Mouse (Mus musculus) embryonic facial prominence, embryonic 10.5 days (tissue): ENCODE measurements around the gene Hist3h2a. TPM values are rescaled to one million over a fixed set of nuclear protein-coding genes. Genes with fewer than 3 reads are reported as not detected.
A peak's percentile ranks its signal among the peaks of the same experiment; 100 is the strongest.

ENCODE experiments used
- DNase-seq: peaks from one replicate; pipeline ENCODE4 v3.0.0-alpha.2; 2017; ENCODE audit warnings: low spot score
- H3K27ac ChIP-seq: fragments of 300-500 bp; sonication (generic); replicated peaks from 2 replicates; pipeline ENCODE4 v1.5.1; 2016; ENCODE audit warnings: mild to moderate bottlenecking
- H3K27me3 ChIP-seq: fragments of 300-500 bp; sonication (generic); replicated peaks from 2 replicates; pipeline ENCODE4 v1.6.1; 2016; ENCODE audit warnings: low read depth, mild to moderate bottlenecking; ENCODE audit not compliant: poor library complexity, severe bottlenecking
- H3K36me3 ChIP-seq: fragments of 300-500 bp; sonication (generic); replicated peaks from 2 replicates; pipeline ENCODE4 v1.6.1; 2016; ENCODE audit warnings: mild to moderate bottlenecking, moderate library complexity
- H3K4me1 ChIP-seq: fragments of 300-500 bp; sonication (generic); 2 replicates; pipeline ENCODE4 v1.6.1; 2016
- H3K4me3 ChIP-seq: fragments of 300-500 bp; sonication (generic); 2 replicates; pipeline ENCODE4 v1.5.1; 2016; ENCODE audit warnings: mild to moderate bottlenecking, moderate library complexity
- H3K9me3 ChIP-seq: fragments of 300-500 bp; sonication (generic); 2 replicates; pipeline ENCODE4 v1.6.1; 2016; ENCODE audit warnings: mild to moderate bottlenecking
- WGBS: fragments of 180-500 bp; shearing (Covaris S2); methylation state at CpG from one replicate; pipeline ENCODE4 v1.1.7; 2016; 5-methylcytosine and 5-hydroxymethylcytosine counted together
- polyA plus RNA-seq: library from polyadenylated mRNA; unstranded; fragments of >200 nt; fragmentation: Nextera tagmentation; extraction: Ambion mirVana; gene quantifications from 2 replicates; pipeline ENCODE4 v1.2.1, GENCODE M21; 2016

Hist3h2a gene
- polyA plus RNA-seq, 1 experiment from 2014 or later, result 19.0 TPM

DNA sequence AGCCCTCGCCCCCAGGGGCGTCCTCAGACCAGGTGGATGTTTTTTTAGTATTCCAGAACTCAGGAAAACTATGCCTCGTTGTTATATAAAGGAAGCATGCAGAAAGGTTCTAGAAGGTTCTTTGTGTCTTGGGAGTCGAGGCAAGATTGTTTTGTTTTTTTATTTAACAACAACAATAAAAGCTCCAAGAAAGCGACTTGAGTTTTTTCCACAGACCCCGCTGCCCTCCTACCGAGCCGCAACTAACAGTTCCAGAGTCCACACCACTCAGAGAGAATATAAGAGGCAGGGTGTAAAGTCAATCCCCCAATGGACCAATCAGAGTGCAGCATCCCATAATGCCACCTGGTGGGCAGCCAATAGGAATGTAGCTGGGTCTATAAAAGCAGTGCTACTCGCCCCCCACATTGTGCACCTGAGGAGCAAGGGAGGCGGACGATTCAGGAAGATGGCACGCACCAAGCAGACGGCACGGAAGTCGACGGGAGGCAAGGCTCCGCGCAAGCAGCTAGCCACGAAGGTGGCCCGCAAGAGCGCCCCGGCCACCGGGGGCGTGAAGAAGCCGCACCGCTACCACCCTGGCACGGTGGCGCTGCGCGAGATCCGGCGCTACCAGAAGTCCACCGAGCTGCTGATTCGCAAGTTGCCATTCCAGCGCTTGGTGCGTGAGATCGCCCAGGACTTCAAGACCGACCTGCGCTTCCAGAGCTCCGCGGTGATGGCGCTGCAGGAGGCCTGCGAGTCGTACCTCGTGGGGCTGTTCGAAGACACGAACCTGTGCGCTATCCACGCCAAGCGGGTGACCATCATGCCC is 7.1 kb downstream of the Hist3h2a start:
- Histone ChIP-seq H3K27me3 (peaks cover 58% of the 10 kb centered on the region), H3K4me3 (peak overlapping the region; percentile 35; the same call in 1 of the 2 replicates), H3K9me3 (peaks cover 7% of the 10 kb centered on the region; the same call in 1 of the 2 replicates), H3K27ac (no peak overlapping the region), H3K36me3 (peaks cover 15% of the 10 kb centered on the region), H3K4me1 (peaks cover 43% of the 10 kb centered on the region)
- 64% methylated on average over 50 of the region's 50 CpGs for WGBS
- DNase-seq, result no peak

DNA sequence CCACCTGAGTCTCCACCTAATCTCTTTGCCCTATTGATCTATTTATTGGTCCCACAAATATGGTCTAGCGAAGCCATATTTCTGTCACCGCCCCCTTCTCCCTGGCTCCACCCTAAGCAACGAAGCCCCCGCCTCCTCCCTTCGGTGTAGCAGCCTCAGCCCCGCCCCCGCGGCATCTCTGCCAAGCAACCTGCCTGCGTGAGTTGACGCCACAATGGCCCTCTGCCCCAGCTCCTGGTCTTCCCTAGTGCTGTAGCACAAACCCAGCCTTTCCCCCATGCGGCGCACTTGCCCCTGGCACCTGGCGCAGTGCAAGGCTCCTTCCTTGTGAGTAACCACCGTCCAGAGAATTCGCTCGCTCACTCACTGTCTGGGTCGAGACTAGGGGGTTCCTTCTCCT is 9.1 kb downstream of the Hist3h2a start:
- WGBS, result 39% methylated on average over 17 of the region's 17 CpGs
- H3K27me3 ChIP-seq, result peaks cover 46% of the 10 kb centered on the region
- peak; percentile 30 for DNase-seq
- peaks cover 33% of the 10 kb centered on the region for H3K4me1 ChIP-seq
- peaks cover 14% of the 10 kb centered on the region; the same call in 1 of the 2 replicates for H3K36me3 ChIP-seq
- 0 out of 2 replicates have a peak overlapping the region, but pooled peaks have one; percentile 2 for H3K4me3 ChIP-seq
- H3K9me3 ChIP-seq, result peaks cover 7% of the 10 kb centered on the region; the same call in 1 of the 2 replicates
- H3K27ac ChIP-seq, result no peak overlapping the region; the same call in 1 of the 2 replicates

DNA sequence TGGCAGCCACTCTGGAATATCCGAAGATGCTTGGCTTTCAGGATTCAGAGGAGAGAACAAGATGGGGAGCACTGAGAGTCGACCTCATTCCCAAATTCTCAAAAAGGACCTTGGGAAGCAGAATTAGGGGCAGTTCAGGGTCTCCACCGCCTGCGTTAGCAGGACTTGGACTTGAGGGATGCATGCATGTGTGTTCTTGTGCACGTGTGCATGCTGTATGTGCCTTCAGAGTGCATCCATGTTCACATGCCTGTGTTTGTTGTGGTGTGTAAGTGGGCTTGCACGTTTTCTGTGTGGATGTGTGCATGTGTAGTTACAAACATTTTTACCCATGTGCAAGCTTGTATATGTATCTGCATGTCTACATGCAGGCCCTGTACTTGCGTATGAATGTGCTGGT is 9.7 kb downstream of the Hist3h2a start:
- H3K27me3 ChIP-seq, result peaks cover 40% of the 10 kb centered on the region
- DNase-seq, result no peak
- peaks cover 17% of the 10 kb centered on the region; the same call in 1 of the 2 replicates for H3K36me3 ChIP-seq
- H3K4me1 ChIP-seq, result peaks cover 31% of the 10 kb centered on the region
- H3K9me3 ChIP-seq, result peaks cover 7% of the 10 kb centered on the region; the same call in 1 of the 2 replicates
- H3K4me3 ChIP-seq, result no peak overlapping the region
- H3K27ac ChIP-seq, result no peak overlapping the region
- WGBS, result 86% methylated on average over 7 of the region's 7 CpGs

DNA sequence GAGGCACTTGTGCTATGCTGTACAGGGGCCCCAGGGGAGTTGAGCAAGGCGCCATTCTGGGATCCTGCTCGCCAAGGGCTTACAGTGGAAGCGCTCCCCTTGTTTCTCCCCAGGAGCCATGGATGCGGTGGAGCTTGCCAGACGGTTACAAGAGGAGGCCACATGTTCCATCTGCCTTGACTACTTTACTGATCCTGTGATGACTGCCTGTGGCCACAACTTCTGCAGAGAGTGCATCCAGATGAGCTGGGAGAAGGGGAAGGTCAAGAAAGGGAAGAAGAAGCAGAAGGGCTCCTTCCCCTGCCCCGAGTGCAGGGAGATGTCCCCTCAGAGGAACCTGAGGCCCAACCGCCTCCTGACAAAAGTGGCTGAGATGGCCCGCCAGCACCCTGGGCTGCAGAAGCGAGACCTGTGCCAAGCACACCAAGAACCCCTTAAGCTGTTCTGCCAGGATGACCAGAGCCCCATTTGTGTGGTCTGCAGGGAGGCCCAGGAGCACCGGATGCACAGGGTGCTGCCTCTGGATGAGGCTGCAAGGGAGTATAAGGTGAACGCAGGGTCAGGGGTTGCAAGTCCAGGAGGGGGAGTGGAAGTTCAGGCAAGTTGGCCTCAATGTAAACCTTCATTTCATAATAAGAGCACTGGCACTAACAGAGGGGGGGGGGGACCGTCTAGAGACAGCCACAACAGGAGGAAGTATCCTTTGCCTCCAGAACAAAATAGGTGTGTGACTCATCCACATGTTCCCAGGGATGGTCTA is 10.7 kb downstream of the Hist3h2a start:
- no peak for DNase-seq
- 49% methylated on average over 12 of the region's 12 CpGs for WGBS
- Histone ChIP-seq H3K27me3 (peaks cover 38% of the 10 kb centered on the region), H3K4me1 (peaks cover 22% of the 10 kb centered on the region), H3K9me3 (peaks cover 7% of the 10 kb centered on the region; the same call in 1 of the 2 replicates), H3K36me3 (peaks cover 27% of the 10 kb centered on the region), H3K27ac (no peak overlapping the region; the same call in 1 of the 2 replicates), H3K4me3 (no peak overlapping the region)

DNA sequence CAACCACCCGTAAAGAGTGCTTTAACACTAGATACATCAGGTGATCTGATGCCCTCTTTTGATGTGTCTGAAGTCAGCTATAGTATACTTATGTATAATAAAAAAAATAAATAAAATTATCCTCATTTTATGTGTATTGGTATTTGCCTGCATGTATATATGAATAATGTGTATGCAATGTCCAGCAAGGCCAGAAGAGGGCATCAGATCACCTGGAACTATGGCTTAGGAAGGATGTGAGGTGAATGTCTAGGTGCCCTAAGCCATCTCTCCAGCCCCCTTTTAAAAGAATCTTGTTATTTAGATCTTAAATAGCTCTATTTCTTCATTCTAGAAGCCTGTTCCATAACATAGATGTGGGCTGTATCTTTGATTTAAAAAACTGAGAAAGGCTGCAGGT is 12.9 kb downstream of the Hist3h2a start:
- 95% methylated on average over 1 of the region's 1 CpGs for WGBS
- no peak overlapping the region for H3K27ac ChIP-seq
- DNase-seq, result no peak

DNA sequence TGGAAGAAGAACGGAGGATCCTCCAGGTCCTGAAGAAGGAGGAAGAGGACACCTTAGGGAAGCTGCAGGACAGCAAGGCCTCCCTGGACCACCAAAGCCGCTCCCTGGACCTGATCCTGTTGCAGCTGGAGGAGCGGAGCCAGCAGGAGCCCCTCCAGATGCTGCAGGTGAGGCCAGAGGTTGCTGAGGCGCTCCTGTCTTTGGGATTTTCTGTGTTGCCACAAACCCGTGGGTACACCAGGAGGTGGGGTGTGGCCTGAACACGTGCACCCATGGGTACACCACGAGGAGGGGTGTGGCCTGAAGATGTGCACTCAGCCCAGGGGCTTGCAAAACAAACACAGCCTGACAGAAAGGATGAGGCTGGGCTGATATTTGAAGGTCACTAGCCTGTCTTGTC is 14.1 kb downstream of the Hist3h2a start:
- Histone ChIP-seq H3K9me3 (no peaks in the 10 kb centered on the region), H3K4me3 (no peak overlapping the region), H3K27me3 (peaks cover 8% of the 10 kb centered on the region), H3K36me3 (peaks cover 52% of the 10 kb centered on the region), H3K4me1 (peaks cover 16% of the 10 kb centered on the region), H3K27ac (no peak overlapping the region)
- DNase-seq, result no peak
- WGBS, result 83% methylated on average over 7 of the region's 7 CpGs

More for the DNA sequence above, 12.9 kb downstream of the Hist3h2a start:
- peaks cover 17% of the 10 kb centered on the region for H3K4me1 ChIP-seq
- peaks cover 48% of the 10 kb centered on the region for H3K36me3 ChIP-seq
- H3K4me3 ChIP-seq, result no peak overlapping the region
- H3K9me3 ChIP-seq, result no peaks in the 10 kb centered on the region
- peaks cover 20% of the 10 kb centered on the region for H3K27me3 ChIP-seq

DNA sequence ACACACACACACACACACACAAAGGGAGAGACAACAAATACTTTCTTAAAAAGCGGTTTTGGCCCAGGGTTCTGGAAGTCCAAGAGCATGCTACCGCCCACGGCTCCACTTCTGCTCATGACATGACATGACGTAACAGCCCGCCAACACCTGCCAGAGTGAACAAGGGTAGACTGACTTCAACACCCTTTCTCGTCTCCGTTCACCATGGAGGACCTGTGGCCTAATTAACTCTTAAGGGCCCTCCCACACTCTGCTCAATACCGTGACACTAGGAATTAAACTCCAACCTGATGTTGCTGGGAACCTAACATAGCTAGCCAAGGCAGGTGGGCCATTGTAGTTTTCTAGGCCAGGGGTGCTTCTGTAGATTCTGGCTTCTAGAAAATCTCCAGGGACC is 14.5 kb downstream of the Hist3h2a start:
- H3K27ac ChIP-seq, result no peak overlapping the region
- H3K4me3 ChIP-seq, result no peak overlapping the region
- peaks cover 13% of the 10 kb centered on the region for H3K4me1 ChIP-seq
- H3K36me3 ChIP-seq, result peaks cover 55% of the 10 kb centered on the region
- DNase-seq, result no peak
- 86% methylated on average over 8 of the region's 8 CpGs for WGBS
- H3K27me3 ChIP-seq, result 0 out of 2 replicates have a peak, but pooled peaks cover 3% of the 10 kb centered on the region
- H3K9me3 ChIP-seq, result no peaks in the 10 kb centered on the region

DNA sequence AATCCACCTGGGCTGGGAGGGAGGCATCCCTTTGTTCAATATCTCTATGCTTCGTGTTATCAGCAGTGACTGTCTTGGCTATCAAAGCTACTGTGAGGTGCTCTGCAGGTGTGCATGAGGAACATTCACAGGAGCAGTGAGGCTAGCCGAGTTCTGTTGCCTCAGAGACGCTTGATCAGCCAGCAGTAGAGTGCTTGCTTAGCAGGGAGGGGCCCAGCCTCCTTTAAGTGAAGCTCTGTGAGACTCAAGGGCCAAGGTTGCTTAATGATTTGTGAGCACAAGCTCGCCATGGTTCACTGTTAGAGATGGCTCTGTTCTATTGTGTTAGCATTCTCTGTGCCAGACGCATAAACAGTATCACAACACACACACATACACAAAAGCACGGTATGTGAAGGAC is 15.2 kb downstream of the Hist3h2a start:
- Histone ChIP-seq H3K27me3 (no peaks in the 10 kb centered on the region), H3K27ac (no peak overlapping the region), H3K4me1 (peaks cover 11% of the 10 kb centered on the region), H3K9me3 (no peaks in the 10 kb centered on the region), H3K36me3 (peaks cover 61% of the 10 kb centered on the region), H3K4me3 (no peak overlapping the region)
- DNase-seq, result no peak
- WGBS, result 89% methylated on average over 6 of the region's 6 CpGs

DNA sequence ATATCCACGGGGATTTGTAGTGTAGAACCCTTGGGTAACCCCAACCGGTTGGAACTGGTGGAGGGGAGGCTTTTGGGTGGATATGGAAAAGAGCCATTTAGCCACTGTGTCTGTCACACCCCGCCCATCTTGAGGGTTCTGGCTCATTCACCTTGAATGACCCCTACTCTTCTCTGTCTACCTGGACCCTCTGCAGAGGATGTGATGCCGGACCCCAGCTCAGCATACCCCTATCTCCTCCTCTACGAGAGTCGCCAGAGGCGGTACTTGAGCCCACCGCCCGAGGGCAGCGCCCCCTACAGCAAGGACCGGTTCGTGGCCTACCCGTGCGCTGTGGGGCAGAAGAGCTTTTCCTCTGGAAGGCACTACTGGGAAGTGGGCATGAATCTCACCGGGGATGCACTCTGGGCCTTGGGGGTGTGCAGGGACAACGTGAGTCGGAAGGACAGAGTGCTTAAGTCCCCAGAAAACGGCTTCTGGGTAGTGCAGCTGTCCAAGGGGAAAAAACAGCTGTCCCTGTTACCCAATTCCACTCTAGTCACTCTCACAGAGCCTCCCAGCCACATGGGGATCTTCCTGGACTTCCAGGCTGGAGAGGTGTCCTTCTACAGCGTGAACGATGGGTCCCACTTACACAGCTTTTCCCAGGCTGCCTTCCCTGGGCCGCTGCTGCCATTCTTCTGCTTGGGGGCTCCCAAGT is 16.5 kb downstream of the Hist3h2a start:
- peaks cover 72% of the 10 kb centered on the region for H3K36me3 ChIP-seq

DNA sequence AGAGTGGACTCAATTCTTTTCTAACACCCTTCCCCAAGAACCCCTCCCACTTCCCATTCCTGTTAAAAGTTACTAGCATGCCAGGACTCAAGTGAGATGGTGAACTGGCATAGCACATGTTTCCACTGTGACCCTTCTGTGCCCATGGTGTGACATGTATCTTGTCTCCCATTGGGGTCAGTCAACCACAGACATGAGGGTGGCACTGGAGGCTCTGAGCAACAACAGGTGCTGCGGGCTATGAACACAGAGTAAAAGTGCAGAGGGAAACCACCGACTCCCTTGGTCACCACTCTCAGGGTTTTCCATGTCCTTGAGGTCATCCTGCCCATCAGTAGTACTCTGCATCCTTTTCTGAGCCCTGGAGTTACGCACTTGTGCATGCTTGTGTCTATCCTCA is 17.3 kb downstream of the Hist3h2a start:
- Histone ChIP-seq H3K27me3 (no peaks in the 10 kb centered on the region), H3K27ac (no peak overlapping the region), H3K4me1 (peaks cover 7% of the 10 kb centered on the region), H3K36me3 (peaks cover 73% of the 10 kb centered on the region), H3K9me3 (no peaks in the 10 kb centered on the region), H3K4me3 (no peak overlapping the region)
- DNase-seq, result no peak
- 95% methylated on average over 3 of the region's 3 CpGs for whole genome bisulfite sequencing

More for the DNA sequence above, 16.5 kb downstream of the Hist3h2a start:
- Histone ChIP-seq H3K27ac (no peak overlapping the region), H3K4me3 (no peak overlapping the region), H3K4me1 (peaks cover 3% of the 10 kb centered on the region; the same call in 1 of the 2 replicates), H3K27me3 (no peaks in the 10 kb centered on the region), H3K9me3 (no peaks in the 10 kb centered on the region)
- no peak for DNase-seq
- WGBS, result 89% methylated on average over 21 of the region's 21 CpGs

DNA sequence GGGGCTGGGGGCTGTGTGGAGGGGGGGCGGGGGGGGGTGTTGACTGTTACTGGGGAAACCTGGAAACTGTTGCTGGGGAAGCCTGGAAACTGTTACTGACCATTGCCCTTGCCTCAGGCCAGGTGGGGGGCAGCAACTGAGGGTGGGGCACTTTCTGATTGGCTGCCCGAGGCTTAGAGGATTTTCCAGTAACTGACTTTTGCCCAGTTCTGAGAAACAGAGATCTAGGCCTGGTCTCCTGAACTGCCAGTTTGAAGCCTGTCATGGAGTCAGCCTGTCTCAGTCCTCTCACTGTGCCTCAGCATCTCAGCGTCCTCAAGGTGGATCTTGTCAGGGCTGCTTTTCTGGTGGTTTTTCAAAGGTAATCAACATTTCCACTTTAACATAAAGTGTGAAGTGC is 19.9 kb downstream of the Hist3h2a start:
- 87% methylated on average over 3 of the region's 3 CpGs for WGBS

DNA sequence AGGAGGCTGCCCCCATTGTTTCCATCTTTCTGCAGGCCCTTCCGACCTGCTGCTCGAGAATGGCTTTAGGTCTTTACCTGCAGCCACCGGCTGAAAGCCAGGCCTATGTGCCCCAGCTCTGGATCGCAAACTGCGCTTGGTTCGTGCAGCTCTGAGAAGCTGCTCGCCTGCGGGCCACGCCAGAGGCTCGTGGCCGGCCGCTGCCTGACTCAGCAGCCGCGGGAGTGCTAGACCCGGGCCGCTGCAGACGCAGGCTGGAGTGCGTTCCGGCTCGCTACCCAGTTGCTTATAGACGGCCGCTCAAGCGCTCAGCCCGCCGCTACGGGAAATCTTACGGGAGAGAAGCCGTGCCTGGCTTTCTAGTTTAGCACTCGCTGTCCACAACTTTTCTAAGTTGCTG is 22.7 kb downstream of the Hist3h2a start:
- under 1% methylated on average over 29 of the region's 29 CpGs for WGBS
- peaks cover 38% of the 10 kb centered on the region for H3K36me3 ChIP-seq
- no peaks in the 10 kb centered on the region for H3K27me3 ChIP-seq
- DNase-seq, result peak; percentile 50
- H3K9me3 ChIP-seq, result no peaks in the 10 kb centered on the region
- peak overlapping the region; percentile 86 for H3K27ac ChIP-seq
- peaks cover 47% of the 10 kb centered on the region for H3K4me1 ChIP-seq
- H3K4me3 ChIP-seq, result peak overlapping the region; percentile 93

More for the DNA sequence above, 19.9 kb downstream of the Hist3h2a start:
- H3K27me3 ChIP-seq, result no peaks in the 10 kb centered on the region
- no peak for DNase-seq
- no peaks in the 10 kb centered on the region for H3K9me3 ChIP-seq
- H3K36me3 ChIP-seq, result peaks cover 54% of the 10 kb centered on the region
- H3K27ac ChIP-seq, result no peak overlapping the region
- no peak overlapping the region for H3K4me3 ChIP-seq
- peaks cover 24% of the 10 kb centered on the region for H3K4me1 ChIP-seq
